Mouse (Mus musculus) stomach, postnatal 0 days (tissue): ENCODE results near the gene Drosha.

Source experiments
- CTCF ChIP-seq: IDR thresholded peaks from 2 replicates; pipeline ENCODE4 v1.5.1; 2016; ENCODE audit warnings: antibody characterized with exemption, low read depth, mild to moderate bottlenecking, moderate library complexity
- EP300 ChIP-seq: optimal IDR thresholded peaks from 2 replicates; pipeline ENCODE3; 2016; ENCODE audit warnings: antibody characterized with exemption

DNA sequence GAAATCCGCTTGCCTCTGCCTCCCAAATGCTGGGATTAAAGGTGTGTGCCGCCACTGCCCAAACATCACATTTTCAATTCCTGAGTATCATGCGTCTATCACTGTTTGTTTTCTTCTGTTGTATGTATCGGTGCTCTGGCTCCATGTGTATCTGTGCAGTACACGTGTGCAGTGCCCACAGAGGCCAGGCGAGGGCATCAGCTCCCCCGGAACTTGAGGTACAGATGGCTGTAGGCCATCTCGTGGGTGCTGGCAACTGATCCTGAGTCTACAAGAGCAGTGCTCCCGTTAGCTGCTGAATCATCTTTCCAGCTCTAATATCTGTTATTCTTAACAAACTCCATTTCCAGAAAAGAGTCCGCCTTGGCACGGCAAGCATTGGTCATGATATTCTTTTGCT lies 12.0 kb upstream of the Drosha start:
- TF ChIP-seq CTCF (no peak), EP300 (no peak)
